Mouse (Mus musculus) heart, adult 18-20 months (tissue): ENCODE measurements at regions not wholly inside any gene's neighbourhood (a gene's known extent, or its start where the extent isn't known, plus 50 kb on each side); places are given as distances from the start of the nearest gene placed in this dataset.

Experiments
- DNase-seq, 2 experiments: peaks; one replicate each; pipeline ENCODE4 v3.0.0; 2021 to 2022; ENCODE audit warnings: mixed read lengths in 1 of 2

DNA sequence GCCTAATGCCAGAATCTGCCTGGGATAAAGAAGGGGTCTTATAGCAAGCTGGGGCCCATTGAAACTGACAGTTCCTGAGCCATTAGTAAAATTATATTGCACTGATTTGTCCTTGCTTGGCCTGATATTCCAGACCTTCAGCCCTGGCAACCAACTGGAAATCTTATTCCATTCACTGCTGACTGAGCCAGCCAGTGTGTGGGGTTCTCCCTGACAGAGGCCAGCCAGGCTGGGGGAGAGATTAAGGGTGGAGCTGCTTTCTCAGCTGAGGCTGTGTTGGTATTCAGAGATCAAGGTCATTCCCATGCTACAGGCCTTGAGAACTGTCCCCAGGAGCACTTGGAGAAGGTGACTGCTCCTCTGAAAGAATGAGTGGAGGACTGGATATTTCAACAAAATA is 226.9 kb downstream of the Ar start:
- peak; percentile 17 to 25 for DNase-seq

DNA sequence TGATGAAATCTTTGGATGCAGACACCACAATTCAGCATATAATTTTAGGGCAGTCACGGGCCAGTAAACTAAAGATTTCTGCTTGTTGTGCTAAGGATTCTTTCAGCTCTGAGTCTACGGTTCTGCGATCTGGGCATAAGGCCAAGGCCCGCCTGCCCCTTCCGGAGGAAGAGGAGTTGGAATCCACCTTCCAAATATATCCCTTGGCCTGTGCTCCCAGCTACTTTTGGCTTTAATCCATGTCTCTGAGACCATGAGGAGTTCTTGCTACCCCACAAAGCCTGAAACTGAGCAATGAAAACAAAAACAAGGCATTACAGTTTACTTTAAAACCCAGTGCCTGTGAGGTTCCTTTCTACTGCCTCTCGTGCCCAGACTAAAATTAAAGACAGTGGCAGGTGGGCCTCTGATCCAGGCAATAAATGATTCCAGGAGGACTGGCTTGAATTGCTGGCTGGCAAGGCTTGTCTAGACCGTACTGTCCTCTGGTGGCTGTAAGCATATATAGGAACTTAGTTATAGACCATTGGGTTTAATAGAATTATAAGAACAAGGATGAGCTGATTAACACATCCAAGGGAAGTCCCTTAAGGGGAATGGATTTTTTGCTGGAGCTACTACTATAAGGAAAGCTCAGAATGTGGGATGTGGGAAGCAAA is 231.8 kb downstream of the Ar start:
- DNase-seq = peak; percentile 72 to 82

DNA sequence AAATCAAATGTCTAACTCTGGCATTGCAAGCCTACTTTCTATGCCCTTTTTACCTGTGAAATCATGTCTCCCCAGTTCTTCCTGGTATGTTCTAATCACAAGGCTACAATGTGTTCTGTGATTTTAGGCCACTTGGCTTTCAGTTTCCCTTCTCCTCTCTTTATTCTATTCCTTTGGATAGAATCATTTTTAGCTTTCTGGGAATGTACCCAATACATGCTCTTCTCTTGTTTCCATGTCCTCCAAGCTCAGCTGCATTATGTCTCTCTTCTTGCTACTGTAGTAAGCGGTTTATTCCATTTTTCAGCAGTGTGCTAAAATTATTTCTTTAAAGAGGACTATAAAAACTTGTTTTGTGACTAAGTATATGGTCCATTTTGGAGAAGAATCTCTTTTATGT is 235.4 kb downstream of the Ar start:
- no peak for DNase-seq

DNA sequence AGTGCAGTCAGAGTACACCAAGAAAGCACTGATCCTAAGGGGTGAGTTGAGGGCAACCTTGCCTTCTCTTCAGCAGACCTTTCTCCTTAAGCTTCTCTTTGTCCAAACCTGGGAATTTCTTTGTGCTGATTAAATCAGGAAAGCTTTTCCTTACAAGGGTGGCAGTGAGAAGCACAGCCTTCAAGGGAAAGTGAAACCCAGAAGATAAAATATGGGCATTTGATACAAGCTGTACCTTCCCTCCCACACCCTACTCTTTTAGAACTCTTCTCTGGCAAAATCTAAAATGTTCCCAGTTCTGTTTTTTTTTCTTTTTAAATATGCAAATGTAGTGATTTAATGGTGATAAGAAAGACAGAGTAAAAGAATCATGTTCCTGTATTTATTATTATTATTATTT is 243.8 kb downstream of the Ar start:
- DNase-seq = no peak

DNA sequence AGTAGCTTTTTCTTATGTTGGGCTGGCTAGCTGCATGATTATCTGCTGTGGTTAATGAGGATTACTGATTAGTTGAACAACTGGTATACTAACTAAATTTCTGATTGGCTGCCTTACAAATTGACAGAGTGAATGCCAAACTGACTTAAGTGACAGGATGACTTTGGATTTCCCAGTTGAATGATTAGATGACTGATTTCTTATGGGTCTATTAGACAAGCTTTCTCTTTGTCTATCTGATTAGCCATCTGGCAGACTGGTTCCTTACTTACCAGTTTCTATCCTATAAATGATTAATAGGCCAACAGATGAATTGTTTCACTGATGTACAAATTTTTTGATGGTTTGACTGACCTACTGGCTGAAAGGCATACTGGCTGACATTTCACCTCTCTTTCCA is 260.5 kb downstream of the Ar start:
- DNase-seq = no peak

DNA sequence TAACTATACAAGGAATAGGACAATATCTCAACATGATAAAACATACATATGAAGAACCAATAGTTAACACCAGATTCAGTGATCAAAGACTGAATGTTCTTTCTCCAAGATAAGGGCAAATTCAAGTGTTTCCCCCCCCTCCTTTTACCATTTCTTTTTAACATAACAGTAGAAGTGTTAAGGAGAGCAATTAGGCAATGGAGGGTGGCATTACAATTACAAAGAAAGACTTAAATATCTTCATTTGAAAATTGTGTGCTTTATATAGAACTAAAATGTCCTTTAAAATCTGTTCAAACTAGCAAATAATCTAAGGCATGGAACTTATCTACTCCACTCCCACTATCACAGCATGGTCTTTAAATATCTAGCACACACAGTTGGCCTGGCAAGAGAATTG is 270.9 kb downstream of the Ar start:
- DNase-seq = no peak

DNA sequence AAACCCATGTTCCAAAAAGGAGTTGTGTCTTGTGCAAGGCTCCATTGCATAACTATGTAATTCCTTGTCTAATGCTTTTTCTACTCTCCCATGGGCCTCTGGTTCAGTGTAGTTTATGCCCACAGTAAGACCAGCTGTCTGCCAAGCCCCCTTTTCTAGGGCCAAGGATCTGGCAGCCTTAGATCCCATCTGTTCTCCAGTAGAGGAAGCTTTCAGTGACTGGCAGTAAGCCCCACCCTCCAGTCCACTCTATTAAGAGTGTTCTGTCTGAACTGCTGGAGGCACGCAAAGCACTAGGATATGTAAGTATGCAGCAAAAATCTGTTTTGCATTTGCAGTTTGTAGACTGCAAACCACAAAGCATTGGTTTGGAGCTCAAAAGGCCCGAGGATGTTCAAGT is 303.5 kb downstream of the Ar start:
- DNase-seq = peak; percentile 5 to 13

DNA sequence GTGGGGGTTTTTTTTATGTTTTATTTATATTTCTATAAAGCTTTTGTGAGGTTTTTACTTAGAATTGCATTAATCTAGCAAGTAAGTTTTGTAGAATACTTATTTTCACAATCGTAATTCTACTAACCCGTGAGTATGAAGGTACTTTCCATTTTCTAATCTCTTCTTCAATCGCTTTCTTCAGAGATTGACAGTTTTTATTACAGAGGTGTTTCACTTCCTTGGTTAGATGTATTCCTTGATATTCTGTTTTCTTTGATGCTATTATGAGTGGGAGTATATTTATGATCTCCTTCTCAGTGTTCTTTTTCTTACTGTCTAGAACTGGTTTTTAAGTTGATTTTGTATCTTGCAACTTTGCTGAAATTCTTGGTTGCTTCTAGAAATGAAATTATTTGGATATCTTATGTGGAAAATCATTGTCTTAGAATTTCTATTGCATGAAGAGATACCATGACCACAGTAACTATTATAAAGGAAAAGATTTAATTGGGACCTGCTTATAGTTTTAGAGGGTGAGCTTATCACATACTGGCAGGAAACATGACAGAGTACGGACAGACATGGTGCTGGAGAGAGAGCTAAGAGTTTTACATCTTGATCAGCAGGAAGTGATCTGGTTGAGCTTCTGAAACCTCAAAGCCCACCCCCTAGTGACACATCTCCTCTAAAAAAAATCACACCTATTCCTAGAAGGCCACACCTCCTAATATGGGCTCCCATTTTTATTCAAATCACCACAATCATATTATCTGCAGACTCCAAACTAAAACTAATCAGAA is 328.1 kb downstream of the Ar start:
- no peak for DNase-seq
